Comparison of ENCODE assay signal across 8 mouse cellular contexts in the genomic region with DNA sequence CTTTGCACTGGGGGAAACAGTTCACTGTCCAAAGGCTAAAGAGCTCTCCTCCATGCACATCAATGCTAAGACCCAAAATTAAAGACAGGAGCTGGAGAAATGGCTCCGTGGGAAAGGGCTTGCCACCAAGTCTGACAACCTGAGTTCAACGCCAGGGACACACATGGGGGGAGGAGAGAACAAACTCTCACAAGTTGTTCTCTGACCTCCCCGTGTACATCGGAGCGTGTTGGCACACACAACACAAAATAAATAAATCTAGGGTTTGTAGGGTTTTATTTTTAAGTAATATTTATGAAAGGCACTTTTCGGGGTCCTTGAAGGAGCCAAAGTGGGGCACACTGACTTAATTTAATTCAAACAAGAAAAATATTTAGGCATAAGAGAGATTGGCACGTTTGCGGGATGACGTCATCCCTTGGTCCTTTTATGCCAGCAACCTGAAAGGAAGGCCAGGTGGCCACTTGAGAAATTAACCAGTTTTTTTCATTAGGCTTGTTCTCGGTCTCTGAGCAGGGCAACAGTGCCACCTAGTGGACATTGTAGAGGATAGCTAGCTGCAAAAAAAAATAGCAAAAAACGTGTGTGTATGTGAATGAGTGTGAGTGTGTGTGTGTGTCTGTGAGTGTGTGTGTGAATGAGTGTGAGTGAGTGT. TPM values are rescaled to one million over a fixed set of nuclear protein-coding genes. Genes with fewer than 3 reads are reported as not detected.
DNase-seq lines count a peak whose midpoint lies in the region; ATAC-seq and TF ChIP-seq lines count a peak whose summit lies in the region.

No protein-coding gene starts in this region.

- TF ChIP-seq EP300 in ES-Bruce4 (IDR thresholded peaks at IDR 0.05; ENCODE audit: insufficient read depth, low read depth, low read length): no peak

- TF ChIP-seq POLR2A in ES-Bruce4 (IDR thresholded peaks at IDR 0.05; ENCODE audit: insufficient read depth, low read length): no peak

- H3K9me3 ChIP-seq in kidney, embryonic 16.5 days (ENCODE audit: low read length): no peaks in the 10 kb centered on the region
- no peaks in the 10 kb centered on the region for H3K9me3 ChIP-seq in ES-Bruce4 (replicated peaks; ENCODE audit: control insufficient read depth, insufficient read depth, low read length, poor library complexity, severe bottlenecking)
- no peaks in the 10 kb centered on the region for H3K9me3 ChIP-seq in forebrain, embryonic 14.5 days (replicated peaks; ENCODE audit: control insufficient read depth, low read length)
- no peaks in the 10 kb centered on the region for H3K9me3 ChIP-seq in midbrain, embryonic 11.5 days (ENCODE audit: control insufficient read depth, low read length)

- no peak overlapping the region for H3K4me2 ChIP-seq in kidney, embryonic 16.5 days (replicated peaks; ENCODE audit: low read depth, low read length)
- H3K4me2 ChIP-seq in forebrain, embryonic 14.5 days (ENCODE audit: low read length): no peak overlapping the region; the same call in 1 of the 2 replicates
- no peak overlapping the region for H3K4me2 ChIP-seq in midbrain, embryonic 11.5 days

- DNase-seq in kidney, adult 8-10 months: peak; percentile 15 to 18
- DNase-seq in forebrain, embryonic 14.5 days (ENCODE audit: low spot score): peak; percentile 95
- peak; percentile 36 to 65 for DNase-seq in layer of hippocampus, adult 2 months (ENCODE audit: low spot score in 2 of 2)
- DNase-seq in midbrain, embryonic 11.5 days (ENCODE audit: low spot score, missing footprints): peak; percentile 95
- no peak for DNase-seq in spleen, postnatal 36 days (ENCODE audit: low spot score in 2 of 2)

- 39% methylated on average over 11 of the region's 11 CpGs for WGBS in kidney, embryonic 16.5 days
- WGBS in forebrain, embryonic 14.5 days: 20% methylated on average over 11 of the region's 11 CpGs
- WGBS in midbrain, embryonic 11.5 days: 41% methylated on average over 11 of the region's 11 CpGs

- H3K27me3 ChIP-seq in kidney, embryonic 16.5 days (ENCODE audit: insufficient read depth, low read length): no peaks in the 10 kb centered on the region
- no peaks in the 10 kb centered on the region for H3K27me3 ChIP-seq in ES-Bruce4 (ENCODE audit: control insufficient read depth, insufficient read depth, low read length, poor library complexity, severe bottlenecking)
- H3K27me3 ChIP-seq in forebrain, embryonic 14.5 days (replicated peaks; ENCODE audit: control insufficient read depth, insufficient read depth, low read length): no peaks in the 10 kb centered on the region
- H3K27me3 ChIP-seq in midbrain, embryonic 11.5 days (ENCODE audit: control insufficient read depth, insufficient read depth, low read length): no peaks in the 10 kb centered on the region

- H3K4me1 ChIP-seq in kidney, embryonic 16.5 days (ENCODE audit: insufficient read depth, low read length): no peaks in the 10 kb centered on the region
- H3K4me1 ChIP-seq in ES-Bruce4 (ENCODE audit: control insufficient read depth, insufficient read depth, low read length): peaks cover 3% of the 10 kb centered on the region
- no peaks in the 10 kb centered on the region for H3K4me1 ChIP-seq in forebrain, embryonic 14.5 days (ENCODE audit: control insufficient read depth, insufficient read depth, low read length)
- no peaks in the 10 kb centered on the region for H3K4me1 ChIP-seq in midbrain, embryonic 11.5 days (ENCODE audit: control insufficient read depth, insufficient read depth, low read length)

- no peak overlapping the region for H3K9ac ChIP-seq in kidney, embryonic 16.5 days (replicated peaks; ENCODE audit: low read length)
- H3K9ac ChIP-seq in ES-Bruce4 (ENCODE audit: low read depth, poor library complexity, severe bottlenecking): no peak overlapping the region
- H3K9ac ChIP-seq in forebrain, embryonic 14.5 days (ENCODE audit: low read length): no peak overlapping the region
- no peak overlapping the region for H3K9ac ChIP-seq in midbrain, embryonic 11.5 days (ENCODE audit: low read length)

- TF ChIP-seq CTCF in ES-Bruce4 (IDR thresholded peaks at IDR 0.05; ENCODE audit: low read depth, low read length): peak; percentile 42
- peak; percentile 79 for TF ChIP-seq CTCF in layer of hippocampus, adult 2 months (conservative IDR thresholded peaks at IDR 0.05)

- no peak overlapping the region for H3K27ac ChIP-seq in kidney, embryonic 16.5 days (ENCODE audit: low read length)
- no peak overlapping the region for H3K27ac ChIP-seq in ES-Bruce4 (ENCODE audit: insufficient read depth, low read length)
- H3K27ac ChIP-seq in forebrain, embryonic 14.5 days (ENCODE audit: low read depth, low read length): no peak overlapping the region; the same call in 1 of the 2 replicates
- no peak overlapping the region for H3K27ac ChIP-seq in layer of hippocampus, adult 2 months
- no peak overlapping the region for H3K27ac ChIP-seq in midbrain, embryonic 11.5 days (ENCODE audit: low read depth, low read length)

- no peaks in the 10 kb centered on the region for H3K36me3 ChIP-seq in kidney, embryonic 16.5 days (ENCODE audit: insufficient read depth, low read length)
- no peaks in the 10 kb centered on the region for H3K36me3 ChIP-seq in ES-Bruce4 (ENCODE audit: control insufficient read depth, insufficient read depth, low read length, poor library complexity, severe bottlenecking)
- H3K36me3 ChIP-seq in forebrain, embryonic 14.5 days (ENCODE audit: control insufficient read depth, insufficient read depth, low read length): no peaks in the 10 kb centered on the region
- H3K36me3 ChIP-seq in midbrain, embryonic 11.5 days (ENCODE audit: control insufficient read depth, insufficient read depth, low read length): no peaks in the 10 kb centered on the region

- no peak overlapping the region for H3K4me3 ChIP-seq in kidney, embryonic 16.5 days (ENCODE audit: low read length)
- no peak overlapping the region for H3K4me3 ChIP-seq in ES-Bruce4 (ENCODE audit: low read depth, low read length)
- H3K4me3 ChIP-seq in forebrain, embryonic 14.5 days (ENCODE audit: low read depth, low read length): no peak overlapping the region
- no peak overlapping the region for H3K4me3 ChIP-seq in layer of hippocampus, adult 2 months
- no peak overlapping the region for H3K4me3 ChIP-seq in midbrain, embryonic 11.5 days (ENCODE audit: low read depth, low read length)

- ATAC-seq in kidney, embryonic 16.5 days (ENCODE audit: low FRiP score, low TSS enrichment): no peak
- peak; percentile 70 for ATAC-seq in cerebellum, adult (ENCODE audit: insufficient number of reproducible peaks, low FRiP score, low TSS enrichment)
- ATAC-seq in forebrain, embryonic 14.5 days: peak; percentile 63
- ATAC-seq in midbrain, embryonic 11.5 days (ENCODE audit: low FRiP score): no peak

RNA-seq across cellular contexts. Expression of a gene that starts 32.7 kb away (rescaled TPM):
- polyA plus RNA-seq in kidney, embryonic 16.5 days (2015; fragmentation: Nextera tagmentation; extraction: Ambion mirVana): not detected in 2 replicates
- not detected in 2 replicates for polyA plus RNA-seq in ES-Bruce4 (2011; ENCODE audit: insufficient read depth, insufficient read length, low read depth, missing spikeins)
- 0.07 and 0.55 TPM in 2 replicates for polyA plus RNA-seq in forebrain, embryonic 14.5 days (2014; fragmentation: Nextera tagmentation; extraction: Ambion mirVana)
- not detected for total RNA-seq in layer of hippocampus, adult 2 months (2021)
- 0.06 TPM in 1 of 2 replicates, not detected in the other for polyA plus RNA-seq in midbrain, embryonic 11.5 days (2014; fragmentation: Nextera tagmentation; extraction: Ambion mirVana)

Comparison
In these comparisons a context has a peak if more than half of its experiments do, and no peak if none do; other contexts are left out.
1. DNase-seq: peak in kidney, adult 8-10 months (2 of 2), forebrain, embryonic 14.5 days (single experiment), layer of hippocampus, adult 2 months (2 of 2) and midbrain, embryonic 11.5 days (single experiment); none in spleen, postnatal 36 days (0 of 2).
2. ATAC-seq: peak in cerebellum, adult (single experiment) and forebrain, embryonic 14.5 days (single experiment); none in kidney, embryonic 16.5 days (single experiment) and midbrain, embryonic 11.5 days (single experiment).